Mouse (Mus musculus) T-helper 1 cell (primary cell): Measurements from ENCODE around the gene Pdx1.

ENCODE experiments used
- in situ Hi-C: fragments of 300-600 bp; cut with MboI, MseI; formaldehyde crosslinking; loops from one replicate; pipeline ENCODE4 v1.15.1; 2025; ENCODE audit warnings: high pct_unique_total_duplicates

The Pdx1 gene

DNA sequence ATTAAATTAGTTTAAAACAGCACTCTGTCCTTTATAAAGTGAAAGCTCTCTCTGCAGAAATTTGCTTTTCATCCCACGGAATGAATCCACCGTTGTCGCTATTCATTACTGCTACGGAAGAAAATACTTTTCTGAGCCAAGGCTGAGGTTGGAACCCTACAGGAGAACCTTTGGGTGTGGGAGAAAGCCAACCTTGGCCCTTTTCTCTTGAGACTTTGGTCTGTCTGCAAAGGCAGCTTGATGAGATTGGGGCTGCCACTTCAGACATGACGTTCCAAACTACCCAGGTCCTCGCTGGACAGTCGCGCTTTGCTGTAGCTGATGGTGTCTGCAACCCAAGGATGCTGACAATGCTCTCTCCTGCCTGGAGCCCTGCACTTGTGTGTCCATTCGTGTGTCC lies 38.7 kb downstream of the Pdx1 start:
- in situ Hi-C loops, result no loop called here

DNA sequence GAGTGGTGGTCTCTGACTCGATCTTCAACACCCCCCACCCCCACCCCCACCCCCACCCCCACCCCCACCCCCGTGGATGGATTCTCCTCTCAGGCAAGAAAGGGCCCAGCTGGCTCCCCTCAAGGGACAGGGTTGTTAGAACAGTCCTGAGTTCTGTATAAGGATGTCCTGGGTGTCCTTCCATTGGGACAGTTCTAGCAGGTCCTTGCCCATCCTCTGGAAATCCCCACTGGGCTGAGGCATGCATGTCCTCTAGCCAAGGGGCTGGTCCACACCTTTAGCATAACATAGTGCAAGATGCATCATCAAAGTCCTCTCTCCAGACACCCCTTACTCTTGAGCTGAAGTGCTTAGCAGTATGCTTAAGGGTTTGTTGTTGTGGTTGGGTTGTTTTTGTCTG lies 40.0 kb downstream of the Pdx1 start:
- in situ Hi-C loops, result loop anchor here (10.0 kb wide), 1 partner anchor 635 kb away; no protein-coding TSS in a partner anchor

DNA sequence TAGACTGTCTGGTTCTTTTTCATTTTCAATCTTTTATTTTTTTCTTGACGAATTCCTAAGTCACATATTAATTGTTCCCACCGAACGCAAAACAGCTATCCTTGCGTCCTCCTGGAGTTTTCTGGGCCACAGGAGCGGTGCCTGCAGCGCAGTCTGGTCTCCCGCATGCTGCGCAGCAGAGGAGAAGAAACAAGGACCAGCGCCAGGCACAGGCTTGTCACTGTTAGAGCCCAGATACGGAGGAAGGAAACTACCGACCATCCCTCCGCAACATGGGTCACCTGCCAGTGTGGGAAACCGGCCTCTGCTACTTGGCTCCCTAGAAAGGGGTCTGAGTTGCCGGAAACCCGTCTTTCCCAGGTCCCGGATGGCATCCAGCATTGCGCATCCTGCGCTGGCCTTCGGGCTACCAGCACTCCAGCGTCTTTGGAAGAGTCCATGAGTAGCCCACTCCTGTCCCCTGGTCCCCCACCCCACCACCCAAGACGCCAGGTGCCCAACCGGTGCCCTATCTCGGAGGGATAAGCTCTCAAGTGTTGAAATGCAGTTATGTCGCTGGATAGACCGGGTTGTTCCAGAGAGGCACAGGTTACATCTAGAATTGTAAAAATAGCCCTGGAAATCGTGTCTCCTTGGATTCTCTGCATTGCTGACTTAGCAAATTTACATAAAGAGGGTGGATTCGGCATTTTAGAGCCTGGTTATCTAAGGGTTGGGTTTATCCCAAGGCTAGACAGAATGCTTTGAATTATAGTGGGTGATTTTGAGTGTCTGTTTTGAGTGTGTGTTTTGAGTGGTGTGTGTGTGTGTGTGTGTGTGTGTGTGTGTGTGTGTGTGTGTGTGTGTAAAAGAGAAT lies 43.3 kb downstream of the Pdx1 start:
- in situ Hi-C loops, result loop anchor here (10.0 kb wide), 1 partner anchor 638 kb away; no protein-coding TSS in a partner anchor

DNA sequence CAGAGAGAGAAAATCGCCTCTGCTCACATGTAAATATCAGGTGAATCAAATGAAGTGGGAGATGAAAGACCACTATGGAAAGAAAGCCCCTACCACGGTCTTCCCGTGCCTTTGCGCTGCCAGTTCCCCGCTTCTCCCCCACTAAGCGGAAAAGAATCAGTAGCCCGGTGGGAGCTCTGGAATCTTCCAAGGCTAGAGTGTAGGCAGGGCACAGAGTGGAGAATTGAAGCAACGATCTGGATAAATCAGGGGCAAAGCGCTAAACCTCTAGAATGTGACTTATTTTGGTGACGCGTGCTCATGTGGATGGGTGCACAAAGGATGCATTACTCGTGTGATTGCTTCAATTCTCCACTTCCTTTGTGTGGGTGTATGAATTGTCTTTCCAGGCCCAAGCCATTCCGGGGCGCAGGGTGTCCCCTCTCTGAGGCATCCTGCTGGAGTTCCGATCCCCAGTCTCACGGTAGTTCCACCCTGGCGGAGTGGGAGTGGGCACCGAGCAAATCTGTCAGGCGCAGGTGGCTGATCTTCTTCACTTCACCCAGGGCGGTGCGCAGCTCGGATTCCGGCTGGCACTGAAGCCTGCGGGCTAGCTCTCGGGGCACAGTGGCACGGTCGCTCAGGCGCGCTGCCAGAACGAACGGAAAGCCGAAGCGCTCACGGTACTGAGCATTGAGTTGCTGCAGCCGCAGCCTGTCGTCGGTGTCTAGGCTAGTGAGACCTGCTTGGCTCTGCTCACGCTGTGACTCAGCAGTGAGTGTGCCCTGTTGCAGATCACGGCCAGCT lies 45.1 kb downstream of the Pdx1 start:
- in situ Hi-C loops, result loop anchor here (5.0 to 10.0 kb wide), 2 partner anchors 63 to 640 kb away; no protein-coding TSS in a partner anchor

DNA sequence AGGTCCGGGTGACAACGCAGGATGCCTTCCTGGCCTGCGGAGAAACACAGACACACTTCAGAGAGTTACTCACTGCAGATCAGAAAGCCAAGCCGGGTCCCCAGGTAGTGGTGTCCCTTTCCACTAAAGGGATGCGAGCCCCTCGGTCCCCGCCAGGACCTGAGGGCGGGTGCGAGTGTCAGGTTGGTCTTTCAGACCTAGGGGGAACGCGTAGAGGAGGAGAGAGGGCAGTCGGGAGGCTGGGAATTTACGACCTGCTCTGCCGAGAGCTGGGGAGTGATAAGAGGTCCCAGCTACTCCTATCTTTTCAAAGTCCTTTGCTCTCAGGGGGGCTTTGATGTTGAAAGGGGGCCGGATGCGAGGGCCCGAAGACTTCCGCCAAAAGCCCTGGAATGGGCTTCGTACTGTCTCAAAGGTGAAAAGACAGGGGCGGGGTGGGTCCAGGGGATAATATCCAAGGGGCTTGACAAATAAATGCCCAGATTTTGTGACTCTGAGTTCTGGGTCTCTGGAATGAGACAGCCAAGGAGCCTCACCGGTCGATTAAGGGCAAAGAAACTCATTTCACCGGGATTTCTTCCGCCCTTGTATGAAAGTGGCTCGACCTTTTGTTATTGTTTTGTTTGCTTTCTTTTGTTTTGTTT lies 45.8 kb downstream of the Pdx1 start:
- in situ Hi-C loops, result loop anchor here (5.0 to 10.0 kb wide), 2 partner anchors 63 to 641 kb away; no protein-coding TSS in a partner anchor

DNA sequence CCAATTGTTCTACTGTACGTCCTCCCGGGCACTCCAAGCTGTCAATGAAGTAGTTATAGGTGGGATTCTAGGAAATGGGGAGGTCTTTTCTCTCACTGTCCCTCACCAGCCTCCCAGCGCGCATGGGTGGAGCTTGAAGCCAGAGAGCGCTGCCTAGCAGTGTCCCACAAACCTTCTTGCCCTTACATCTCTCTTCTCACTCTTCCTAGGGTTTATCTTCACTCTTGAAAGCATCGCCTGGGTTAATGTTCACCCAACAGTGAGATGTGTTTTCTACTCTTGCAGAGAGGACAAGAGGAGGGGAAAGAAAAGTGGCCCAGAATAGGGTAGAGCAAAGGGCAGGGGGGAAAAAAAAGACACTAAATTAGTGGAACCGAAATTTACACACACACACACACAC lies 47.6 kb downstream of the Pdx1 start:
- in situ Hi-C loops, result loop anchor here (5.0 to 10.0 kb wide), 2 partner anchors 65 to 643 kb away; no protein-coding TSS in a partner anchor

DNA sequence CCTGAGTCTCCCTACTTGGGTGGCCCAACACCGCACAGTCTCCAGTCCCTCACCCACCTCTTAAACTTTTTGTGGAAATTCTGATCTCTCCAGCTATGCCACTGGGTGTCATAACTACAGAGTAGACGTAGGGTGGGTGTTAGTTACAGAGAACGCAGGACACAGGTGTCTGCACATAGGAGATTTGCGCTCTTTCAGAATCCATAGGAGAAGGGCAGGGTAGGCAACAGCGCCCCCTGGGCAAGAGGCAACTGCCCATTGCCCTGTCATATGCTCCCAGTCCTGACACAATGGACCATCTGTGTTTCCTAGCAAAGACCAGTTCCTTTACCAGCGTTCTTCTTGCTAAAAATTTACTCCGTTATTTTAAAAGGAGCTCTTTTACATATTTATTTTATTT lies 48.2 kb downstream of the Pdx1 start:
- in situ Hi-C loops, result loop anchor here (5.0 to 10.0 kb wide), 2 partner anchors 66 to 643 kb away; no protein-coding TSS in a partner anchor

DNA sequence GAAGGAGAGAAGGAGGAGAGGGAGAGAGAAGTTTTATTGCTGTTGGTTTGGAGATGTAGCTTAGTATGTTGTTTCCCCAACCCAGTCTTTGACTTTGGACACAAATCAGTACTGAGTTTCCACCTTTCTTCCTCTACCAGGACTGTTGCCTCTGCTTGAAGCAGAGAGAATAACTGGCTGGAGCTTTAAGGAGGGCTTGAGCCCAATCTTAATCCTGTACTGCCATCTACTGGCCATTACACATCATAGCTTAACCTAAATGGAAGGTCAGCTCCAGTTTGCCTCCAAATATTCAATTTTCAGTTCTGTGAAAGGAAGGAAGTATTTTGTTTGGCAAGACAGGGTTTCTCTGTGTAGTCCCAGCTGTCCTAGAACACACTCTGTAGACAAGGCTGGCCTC lies 49.9 kb downstream of the Pdx1 start:
- in situ Hi-C loops, result loop anchor here (5.0 to 10.0 kb wide), 4 partner anchors 67 to 645 kb away; no protein-coding TSS in a partner anchor

DNA sequence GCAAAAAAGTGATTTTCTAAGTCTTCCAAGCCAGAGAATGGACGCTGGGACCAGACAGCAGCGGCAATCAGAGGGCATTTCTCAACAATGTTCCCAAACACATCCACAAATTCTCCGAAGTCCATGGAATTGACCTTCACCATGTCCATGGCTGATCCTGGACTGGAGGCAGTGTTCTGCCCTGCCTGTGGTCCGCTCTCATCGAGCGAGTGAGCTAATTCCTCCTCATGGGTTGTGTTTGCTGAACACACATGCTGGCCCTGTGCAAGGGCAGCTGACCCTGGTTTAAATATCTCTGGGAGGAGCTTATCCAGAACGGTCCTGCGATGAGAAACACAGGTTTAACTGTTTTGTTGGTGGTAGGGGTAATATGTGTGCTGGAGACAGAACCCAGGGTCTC lies 52.4 kb downstream of the Pdx1 start, which contains the start of gene Urad:
Gene Urad (minus strand): TSS at position 258 of the 400 bp plus-strand sequence.
- in situ Hi-C loops, result loop anchor here (10.0 kb wide), 2 partner anchors 407 to 617 kb away; no protein-coding TSS in a partner anchor

DNA sequence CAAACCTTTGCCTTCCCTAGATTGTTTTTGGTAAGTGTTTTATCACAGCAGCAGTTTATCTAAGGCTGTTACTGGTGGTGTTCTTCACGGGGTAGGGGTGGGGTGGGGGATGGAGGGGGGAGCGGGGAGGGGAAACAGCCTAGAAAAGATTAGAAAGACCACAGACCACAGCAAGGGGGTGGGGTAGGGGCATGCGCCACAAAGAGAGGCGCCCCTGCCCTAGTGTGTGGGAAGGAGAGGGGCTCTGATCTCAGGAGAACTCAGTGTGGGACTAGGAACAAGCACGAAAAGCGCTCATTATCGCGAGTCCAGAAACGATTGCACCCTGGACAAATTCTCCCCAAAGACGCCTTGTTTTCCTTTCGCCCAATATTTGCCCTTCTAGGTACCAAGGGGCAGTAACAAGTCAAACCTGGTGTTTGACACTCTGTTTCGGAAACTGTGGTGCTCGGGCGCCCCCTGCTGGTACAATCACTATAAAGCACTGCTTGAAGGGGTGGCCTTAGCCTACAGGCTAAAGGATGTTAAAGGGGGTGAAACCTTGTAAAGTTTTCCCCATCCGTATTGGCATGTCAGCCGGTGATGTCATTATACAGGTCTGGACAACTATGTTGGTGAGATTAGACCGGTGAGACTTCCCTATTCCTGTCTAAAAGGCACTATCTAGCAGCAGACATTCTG lies 53.6 kb downstream of the Pdx1 start:
- in situ Hi-C loops, result loop anchor here (10.0 kb wide), 2 partner anchors 409 to 619 kb away; no protein-coding TSS in a partner anchor
